Mouse (Mus musculus) kidney, postnatal 4 days (tissue): ENCODE data around the gene Hoxb7.
A peak's percentile ranks its signal among the peaks of the same experiment; 100 is the strongest.

Experiments
- DNase-seq, 2 experiments: peaks; one replicate each; pipeline ENCODE4 v3.0.0; 2021; ENCODE audit warnings: mixed read lengths in 2 of 2

Hoxb7 gene

DNA sequence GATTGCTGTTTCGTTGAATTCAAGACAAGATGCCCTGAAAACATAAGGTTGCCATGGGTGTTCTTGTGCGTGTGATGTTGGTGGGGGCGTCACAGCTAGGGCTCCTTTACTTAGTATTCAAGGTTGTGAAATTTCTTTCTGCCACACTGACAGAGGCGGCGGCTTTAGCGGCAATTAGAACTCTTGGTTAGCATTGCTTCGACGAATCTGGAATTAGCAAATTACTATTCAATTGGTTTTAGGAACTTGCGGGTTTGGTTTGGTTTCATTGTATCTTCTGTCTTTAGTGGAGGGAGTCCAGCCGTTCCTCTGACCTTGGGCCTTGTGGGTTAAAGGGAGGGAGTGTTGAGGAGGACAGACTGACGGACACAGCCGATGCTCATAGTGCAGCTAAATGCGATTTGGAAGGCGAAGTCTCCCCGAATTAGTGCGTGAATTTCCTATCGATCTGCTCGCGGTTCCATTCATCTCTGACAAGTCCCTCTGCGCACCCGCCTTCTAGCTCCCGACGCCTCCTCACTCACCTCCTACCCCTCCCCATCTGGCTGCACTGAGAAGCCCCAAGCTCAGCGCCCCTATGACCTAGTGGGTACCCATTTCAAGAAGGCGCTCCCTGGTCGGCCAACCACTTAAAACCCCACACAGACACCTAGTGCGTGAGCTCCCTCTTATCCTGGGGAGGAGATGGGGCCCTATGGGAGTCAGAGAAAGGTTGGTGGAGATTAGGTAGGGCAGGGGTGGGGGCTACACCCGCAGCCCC is 31.4 kb downstream of the Hoxb7 start, which contains the start of gene Hoxb4:
Hoxb4 (plus strand) TSS at position 660 of the 760 bp plus-strand sequence.
- DNase-seq = peak in 1 of 2 experiments; percentile 60

DNA sequence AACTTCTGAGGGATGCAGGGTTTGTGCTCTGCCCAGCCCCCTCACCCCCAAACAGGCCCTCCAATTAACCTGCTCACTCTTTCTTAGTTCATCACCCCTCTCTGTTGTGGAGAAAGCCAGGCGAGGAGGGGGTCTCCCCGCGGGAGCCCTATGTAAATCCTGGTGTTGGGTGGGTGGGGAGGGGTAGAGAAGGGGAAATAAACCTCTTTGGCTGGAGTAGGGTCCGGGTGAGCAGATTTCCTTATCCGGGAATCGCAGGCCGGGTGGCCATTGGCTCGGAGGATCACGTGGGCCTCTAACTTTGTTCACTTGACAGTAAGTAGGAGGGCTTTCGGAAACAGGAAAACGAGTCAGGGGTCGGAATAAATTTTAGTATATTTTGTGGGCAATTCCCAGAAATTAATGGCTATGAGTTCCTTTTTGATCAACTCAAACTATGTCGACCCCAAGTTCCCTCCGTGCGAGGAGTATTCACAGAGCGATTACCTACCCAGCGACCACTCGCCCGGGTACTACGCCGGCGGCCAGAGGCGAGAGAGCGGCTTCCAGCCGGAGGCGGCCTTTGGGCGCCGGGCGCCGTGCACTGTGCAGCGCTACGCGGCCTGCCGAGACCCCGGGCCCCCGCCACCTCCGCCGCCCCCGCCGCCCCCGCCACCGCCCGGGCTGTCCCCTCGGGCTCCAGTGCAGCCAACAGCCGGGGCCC is 32.1 kb downstream of the Hoxb7 start:
- peak; percentile 84 to 92 for DNase-seq

DNA sequence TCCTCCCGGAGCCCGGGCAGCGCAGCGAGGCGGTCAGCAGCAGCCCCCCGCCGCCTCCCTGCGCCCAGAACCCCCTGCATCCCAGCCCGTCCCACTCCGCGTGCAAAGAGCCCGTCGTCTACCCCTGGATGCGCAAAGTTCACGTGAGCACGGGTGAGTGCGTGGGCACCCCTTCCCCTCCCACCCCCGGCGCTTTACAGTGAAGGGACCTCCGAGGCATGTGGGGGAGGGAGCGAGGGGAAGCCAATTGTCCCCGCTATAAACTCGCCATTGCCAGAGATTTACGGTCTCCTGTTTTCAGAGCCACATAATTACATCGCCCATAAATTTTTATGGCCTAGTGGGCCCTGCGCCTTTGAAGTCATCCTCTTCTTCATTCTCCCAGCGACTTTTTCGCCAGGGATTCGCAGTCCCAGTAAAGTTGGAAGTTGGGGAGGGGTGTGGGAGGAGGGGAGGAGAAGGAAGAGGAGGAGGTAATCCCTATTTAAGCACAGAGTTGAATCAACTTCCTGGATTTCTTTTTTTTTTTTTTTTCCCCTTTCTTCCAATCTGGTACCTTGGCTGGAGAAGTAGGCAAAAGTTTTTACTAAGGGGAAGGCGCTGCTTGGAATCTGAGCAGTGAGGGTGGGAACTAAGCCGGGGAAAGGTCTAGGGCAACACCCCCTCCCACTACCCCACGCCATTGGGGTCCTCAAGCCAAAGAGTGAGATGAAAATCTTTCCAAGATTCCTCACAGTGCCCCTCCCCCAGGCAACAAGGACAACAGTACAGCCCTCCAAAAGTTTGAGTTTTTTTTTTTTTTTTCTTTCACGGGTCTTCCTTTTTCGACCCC is 32.9 kb downstream of the Hoxb7 start:
- peak; percentile 82 to 90 for DNase-seq

DNA sequence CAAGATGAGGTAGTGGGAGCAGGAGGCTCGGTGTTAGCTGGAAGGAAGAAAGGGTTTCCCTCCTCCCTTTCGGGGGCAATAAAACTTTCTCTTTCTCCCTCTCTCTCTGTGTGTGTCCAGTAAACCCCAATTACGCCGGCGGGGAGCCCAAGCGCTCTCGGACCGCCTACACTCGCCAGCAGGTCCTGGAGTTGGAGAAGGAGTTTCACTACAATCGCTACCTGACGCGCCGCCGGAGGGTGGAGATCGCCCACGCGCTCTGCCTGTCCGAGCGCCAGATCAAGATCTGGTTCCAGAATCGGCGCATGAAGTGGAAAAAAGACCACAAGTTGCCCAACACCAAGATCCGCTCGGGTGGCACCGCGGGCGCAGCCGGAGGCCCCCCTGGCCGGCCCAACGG is 33.5 kb downstream of the Hoxb7 start:
- DNase-seq = peak; percentile 73 to 85

DNA sequence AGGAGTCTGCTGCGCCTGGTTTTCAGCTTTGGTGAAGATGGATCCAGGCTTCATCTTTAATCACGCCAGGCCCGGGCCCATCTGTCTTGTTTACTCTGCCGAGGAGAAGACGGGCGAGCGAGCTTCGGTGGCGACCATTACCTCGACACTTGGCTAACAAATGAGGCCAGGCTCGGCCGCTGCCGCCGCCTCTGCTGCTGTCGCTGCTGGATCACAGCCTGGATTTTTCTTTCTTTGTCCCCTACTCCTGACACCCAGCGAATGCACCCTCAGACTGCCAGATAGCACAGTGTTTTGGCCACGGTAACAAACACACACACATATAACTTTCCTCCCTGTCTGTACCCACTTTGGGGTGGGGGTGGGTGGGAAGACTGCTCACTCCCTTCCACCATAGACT is 34.3 kb downstream of the Hoxb7 start:
- peak in 1 of 2 experiments; percentile 69 for DNase-seq

DNA sequence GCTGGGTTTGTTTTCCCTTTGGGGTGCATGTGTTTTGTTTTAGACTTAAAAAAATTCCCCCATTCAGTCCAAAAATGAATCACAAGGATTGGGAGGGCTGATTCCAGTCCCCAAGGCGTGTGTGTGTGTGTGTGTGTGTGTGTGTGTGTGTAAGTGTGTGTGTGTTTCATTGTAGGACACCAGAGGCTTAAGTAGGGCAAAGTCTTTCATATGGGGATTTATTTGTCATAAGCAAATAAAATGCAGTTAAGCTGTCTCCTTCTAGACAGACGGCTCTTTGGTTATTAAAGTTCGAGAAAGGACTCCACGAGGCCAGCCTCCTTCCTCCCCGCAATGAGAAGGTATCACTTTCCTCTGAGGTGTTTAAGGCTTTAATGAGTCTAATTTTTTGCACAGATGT is 35.4 kb downstream of the Hoxb7 start:
- DNase-seq = peak in 1 of 2 experiments; percentile 53

DNA sequence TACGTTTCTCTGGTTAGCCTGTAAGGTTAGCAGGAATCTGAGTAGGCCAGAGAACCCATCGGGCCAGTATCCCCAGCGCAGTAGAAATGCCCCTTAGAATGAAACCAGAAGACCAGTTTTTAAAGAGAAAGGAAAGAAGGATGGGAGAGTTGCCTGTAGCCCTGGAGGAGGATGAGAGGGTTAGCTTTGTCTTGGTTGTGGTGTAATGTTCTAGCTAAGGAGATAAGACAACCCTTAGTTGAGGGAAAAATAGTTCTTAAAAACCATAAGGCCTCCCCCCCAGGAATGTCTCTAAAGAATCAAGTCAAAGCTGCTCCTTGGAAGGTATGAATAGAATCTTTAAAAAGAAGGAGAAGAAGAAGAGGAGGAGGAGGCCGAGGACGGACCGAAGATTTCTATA is 36.3 kb downstream of the Hoxb7 start:
- no peak for DNase-seq

DNA sequence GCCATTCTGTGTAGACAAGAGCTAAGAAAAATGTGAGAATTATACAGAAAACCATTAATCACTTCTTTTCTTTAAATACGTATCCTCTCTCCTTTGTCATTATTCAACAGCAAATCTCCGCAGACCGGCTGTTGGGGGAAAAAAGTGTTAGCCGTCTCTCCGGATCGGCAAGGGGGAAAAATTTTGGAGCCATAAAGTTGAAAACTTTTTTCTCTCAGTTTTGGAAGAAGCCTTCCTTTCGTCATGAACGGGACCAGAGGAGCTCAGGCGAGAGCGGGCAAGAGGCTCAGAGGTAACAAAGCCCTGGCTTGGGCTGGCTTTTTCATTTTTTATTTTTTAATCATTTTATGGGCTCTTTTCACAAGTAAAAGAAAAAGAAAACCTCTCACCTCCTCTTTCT is 36.7 kb downstream of the Hoxb7 start, which contains the start of gene Hoxb3:
Hoxb3 (plus strand) TSS at position 173 of the 400 bp plus-strand sequence.
- no peak for DNase-seq

DNA sequence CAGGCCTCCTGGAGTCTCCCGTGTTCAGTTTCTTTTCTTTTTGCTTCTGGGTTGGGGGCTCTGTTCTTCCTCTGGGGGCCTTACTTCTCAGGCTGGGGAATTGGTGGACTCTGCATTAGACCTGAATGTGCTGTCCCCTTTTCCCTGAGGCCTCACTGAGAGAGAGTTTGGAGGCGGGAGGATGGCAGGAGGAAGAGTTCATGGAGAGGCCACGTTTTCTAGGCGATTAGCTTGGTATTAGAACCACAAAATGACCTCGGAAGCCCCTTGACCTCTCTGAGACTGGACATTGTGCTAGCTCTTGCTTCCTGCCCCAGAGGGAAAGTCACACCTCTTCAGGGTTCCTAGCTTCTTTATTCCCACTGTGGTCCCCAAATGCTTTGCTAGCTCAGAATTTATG is 37.7 kb downstream of the Hoxb7 start:
- DNase-seq = peak in 1 of 2 experiments; percentile 53

DNA sequence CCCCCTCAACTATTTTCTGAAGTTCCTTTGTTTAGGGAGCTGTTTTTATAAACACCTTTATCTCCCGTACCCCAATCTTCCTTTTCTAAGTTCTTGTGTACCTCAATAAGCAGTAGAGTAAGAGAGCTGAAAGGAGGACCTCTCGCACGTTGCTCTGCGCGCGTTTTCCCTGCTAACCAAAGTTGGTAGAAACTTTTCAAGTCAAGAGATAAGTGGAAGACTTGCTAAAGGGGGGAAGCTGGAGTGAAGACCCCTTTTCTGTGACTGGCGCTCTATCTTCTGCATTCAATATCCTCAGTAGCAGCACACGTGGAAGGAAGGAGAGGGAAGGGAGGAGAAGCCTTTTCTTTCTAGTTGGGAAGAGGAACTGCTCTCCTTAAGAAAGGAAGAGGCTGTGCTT is 38.5 kb downstream of the Hoxb7 start:
- no peak for DNase-seq

DNA sequence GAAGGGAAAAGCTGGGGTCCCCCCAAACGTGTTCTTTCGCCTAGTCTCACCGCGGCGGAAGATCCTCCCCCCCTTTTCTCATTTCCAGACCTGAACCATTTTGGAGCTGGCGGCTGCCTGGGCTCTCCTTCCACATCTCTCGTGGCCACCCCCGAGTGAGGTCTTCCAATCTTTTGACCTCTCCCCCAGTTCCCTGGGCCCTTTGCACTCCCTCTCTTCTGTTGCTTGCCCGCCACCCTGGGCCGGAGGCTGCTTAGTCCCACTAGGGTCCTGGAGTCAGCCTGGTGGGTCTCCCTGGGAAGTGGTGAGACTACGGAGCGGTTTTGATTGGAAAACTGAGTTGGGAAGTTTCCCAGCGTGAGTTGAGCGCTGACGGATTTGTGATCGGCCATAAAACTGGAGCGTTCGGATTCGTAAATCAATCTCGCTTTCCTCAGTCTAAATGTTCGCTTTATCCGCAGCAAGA is 39.4 kb downstream of the Hoxb7 start:
- DNase-seq = peak; percentile 66 to 78

DNA sequence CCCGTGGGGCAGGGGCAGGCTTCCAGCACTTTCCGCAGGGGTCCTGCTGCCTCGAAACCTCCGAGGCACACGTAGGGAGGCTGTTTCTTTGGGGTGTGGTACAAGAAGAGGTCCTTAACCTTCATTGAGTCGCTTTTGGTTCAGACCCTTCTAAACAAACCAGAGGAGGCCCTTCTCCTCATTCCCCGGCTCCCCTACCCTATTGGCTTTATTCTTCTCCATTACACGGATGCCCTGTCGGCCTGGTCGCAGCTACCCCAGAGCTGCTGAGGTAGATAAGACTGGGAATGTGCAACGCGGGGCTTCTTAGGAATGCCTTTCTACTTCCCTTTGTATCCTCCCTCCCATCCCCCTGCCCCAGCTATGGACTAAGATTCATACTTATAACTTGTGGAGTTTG is 40.3 kb downstream of the Hoxb7 start:
- peak in 1 of 2 experiments; percentile 46 for DNase-seq

DNA sequence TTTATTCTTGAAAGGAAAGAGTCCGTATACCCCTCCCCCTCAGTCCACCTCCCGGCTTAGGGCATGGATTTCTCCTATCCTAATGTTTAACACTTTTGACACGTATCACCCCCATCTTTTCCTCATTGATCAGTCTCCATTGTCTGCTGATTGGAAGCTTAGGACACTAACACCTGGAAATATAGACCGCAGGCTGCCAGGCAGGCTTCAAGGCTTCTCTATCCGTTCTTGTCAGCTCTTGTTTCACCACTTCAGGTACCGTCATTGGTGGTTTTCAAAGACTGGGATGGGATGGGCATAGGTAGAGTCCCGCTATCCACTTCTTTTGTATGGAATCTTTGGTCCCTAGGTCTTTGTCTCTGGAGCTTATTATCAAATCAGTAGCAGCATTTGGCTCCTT is 40.7 kb downstream of the Hoxb7 start:
- DNase-seq = no peak

DNA sequence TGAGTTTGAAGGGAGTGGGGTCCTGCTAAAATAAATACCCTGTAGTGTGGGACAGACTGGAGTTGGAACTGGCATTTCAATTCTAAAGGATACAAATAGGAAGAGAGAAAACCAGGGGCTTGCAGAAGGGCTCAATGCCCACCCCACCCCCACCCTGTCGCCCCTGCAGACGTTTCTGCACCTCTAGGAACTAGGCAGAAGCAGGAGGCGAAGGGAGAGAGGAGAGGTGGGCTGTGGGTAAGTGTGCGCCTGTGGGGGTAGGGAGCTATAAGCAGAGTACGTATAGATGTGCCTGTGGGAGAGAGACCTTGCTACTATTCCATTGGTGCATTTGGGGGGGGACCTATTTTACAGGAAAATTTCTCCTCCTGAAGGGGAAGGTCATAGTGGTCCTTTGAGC is 41.3 kb downstream of the Hoxb7 start:
- DNase-seq = no peak

DNA sequence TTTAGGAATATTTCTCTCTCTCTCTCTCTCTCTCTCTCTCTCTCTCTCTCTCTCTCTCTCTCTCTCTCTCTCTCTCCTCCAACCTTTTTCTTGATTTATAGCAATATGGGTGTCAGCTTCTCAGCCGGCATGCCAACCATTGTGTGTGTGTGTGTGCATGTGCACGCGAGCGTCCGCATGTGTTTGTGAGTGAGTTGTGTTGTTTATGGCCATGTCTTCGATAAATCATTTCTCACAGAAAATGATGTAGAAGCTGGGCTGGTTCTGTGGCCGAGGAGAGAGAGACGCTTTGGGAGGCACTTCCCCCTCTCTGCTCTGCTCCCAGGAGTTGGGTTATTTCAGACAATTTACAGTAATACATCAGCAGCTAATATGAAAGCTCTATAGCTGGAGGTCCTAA is 42.2 kb downstream of the Hoxb7 start:
- peak in 1 of 2 experiments; percentile 37 for DNase-seq

DNA sequence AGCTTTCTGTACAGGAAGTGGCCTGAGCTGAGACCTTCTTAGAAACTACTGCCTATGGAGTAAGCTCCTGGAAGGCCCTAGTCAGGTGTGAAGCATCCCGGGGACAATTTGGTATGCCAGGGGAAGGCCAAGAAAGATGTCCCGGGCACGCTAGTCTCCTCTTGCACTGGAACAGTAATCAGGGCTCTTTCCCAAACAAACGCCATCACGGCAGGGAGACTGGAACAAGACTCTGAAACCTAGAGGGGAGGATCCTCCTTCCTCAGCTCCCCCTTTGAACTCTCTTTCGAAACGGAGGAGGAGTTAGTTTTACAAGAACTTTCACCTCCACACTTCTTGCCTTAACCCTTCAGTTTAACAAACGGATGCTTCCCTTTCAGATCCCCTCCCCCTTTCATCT is 45.7 kb downstream of the Hoxb7 start:
- DNase-seq = peak in 1 of 2 experiments; percentile 57

DNA sequence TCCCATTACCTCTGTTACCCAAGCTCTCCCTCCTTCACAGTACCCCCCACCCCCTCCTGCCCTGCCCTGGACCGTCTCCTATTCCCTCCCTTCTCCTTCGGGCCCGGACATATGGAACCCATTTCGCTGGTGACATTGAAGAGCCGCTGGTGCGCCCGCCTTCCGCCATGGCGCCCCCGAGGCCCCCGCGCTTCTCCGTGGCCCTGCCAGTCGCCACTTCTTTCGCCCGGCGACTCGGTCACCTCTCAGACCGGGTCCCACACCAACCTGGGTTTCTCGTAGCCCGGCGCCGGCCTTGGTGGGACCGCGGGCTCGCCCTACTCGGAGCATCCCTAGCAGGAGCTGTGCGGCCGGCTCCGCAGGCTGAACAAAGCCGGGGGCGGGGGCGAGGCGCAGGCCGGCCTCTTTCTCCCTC is 46.2 kb downstream of the Hoxb7 start:
- DNase-seq = peak; percentile 59 to 70

DNA sequence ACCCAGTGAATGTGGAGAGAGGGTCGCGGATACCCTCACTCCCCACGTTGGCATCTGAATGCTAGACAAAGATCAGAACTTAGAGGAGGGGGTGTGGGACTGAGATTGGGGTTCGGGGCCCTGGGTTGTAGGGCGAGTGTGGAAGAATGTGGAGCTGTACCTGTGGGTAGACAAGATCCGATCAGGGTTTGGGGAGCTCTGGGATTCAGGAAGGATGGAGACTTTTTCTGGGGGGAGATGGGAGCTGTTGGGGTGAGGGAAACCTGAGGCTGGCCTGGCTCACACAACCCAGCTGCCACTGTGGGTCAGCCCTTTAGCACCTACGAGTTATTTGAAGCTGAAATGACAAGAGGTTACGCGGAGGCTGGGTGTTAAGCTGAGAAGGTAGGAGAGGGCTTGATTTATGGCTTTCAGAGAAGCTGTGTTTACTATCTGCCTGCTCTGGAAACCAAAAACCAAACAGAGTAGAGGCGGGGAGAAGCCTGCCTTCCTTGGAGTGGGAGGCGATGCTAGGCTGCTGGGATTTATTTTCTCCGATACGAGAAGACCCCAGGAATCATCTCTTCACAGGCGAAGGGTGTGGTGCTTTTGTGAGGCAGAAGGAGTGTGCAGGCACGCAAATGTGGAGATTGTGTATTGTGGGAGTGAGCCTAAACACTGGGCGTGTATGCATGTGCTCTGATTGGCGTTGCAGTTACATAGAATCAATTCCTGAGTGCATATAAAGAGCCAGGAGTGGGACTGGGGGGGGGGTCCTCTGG is 47.0 kb downstream of the Hoxb7 start:
- DNase-seq = peak in 1 of 2 experiments; percentile 60

DNA sequence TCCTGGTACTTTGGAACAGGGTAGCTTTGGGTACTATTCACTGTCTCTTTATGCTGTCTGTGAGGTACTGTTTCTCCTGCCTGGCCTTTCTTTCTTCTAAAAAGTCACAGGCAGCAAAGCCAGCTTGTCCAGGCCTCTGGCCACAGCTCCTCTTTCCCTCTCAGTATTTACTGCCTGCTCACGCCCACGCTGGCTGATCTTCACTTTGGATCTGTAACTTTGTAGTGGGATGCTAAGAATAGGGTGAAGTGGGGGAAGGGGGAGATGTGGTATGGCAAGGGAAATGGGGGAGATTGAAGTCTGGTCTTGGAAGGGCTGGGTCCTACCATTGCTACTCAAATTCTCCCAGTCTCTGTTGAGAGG is 47.6 kb downstream of the Hoxb7 start:
- peak in 1 of 2 experiments; percentile 69 for DNase-seq

DNA sequence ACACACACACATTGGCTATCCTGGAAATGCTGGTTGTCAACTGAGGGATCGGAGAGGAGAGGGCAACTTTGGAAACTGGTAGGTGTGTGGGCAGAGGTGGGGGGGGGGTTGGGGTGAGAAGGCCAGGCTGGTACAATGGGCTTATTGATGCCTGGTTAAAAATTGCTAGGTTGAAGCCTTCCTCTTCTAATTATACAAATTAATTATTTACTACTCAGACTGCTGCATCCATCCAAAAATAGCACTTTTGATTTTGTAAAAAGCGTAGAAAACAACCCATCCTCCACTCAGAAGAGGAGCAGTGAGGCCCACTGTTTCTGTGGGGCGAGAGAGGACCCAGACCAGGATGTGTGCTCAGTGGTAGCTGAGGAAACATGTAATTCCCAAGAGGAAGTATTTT is 48.6 kb downstream of the Hoxb7 start:
- DNase-seq = peak in 1 of 2 experiments; percentile 65

DNA sequence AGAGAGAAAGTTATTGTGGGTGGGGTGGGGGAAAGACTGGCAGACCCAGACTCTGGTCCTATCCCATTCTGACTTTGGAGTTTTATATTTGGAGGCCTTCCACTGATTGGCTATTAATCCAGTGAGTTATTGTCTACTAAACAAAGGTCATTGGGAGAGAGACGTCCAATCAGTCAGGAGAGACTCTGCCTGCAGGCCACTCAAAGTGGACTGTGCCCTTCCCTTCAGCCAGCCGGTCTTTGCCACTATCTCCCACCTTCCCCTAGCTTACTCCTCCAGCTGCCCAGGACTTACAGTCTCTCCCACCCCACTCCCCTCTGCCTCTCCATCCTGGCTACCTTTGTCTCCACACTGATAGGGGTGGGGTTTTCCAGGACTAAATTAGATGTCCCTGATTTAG is 50.2 kb downstream of the Hoxb7 start:
- peak; percentile 41 to 50 for DNase-seq

DNA sequence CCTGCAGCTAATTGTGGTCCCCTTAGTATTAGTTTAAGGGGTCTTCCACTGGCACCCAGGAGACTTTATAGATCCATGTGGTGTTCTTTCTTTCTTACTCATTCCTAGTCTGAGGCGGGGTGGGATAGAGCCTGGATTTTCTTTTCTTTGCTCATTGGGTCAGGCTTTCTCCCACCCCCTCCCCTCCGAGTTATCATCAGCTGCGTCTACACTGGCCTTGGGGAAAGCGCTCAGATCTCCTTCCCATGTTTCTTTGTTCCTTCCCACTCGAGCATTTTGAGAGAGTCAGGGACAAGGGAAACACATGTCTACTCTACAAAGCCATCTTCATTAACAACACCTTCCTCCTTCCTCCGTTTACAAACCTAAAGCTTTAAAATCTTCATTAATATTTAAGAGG is 50.6 kb downstream of the Hoxb7 start:
- DNase-seq = peak in 1 of 2 experiments; percentile 1
